Mouse (Mus musculus): ENCODE measurements around the gene Fam214a.

Gene Fam214a

GRCm38 (mm10) chr9:74952106-74952505, 578 bp upstream of the Fam214a start:
- no peak for DNase-seq (ENCODE audit: low read depth)

GRCm38 (mm10) chr9:74953265-74953958, 728 bp downstream of the Fam214a start:
- peak; percentile 53 for DNase-seq (ENCODE audit: low read depth)

GRCm38 (mm10) chr9:74953959-74954279, 1.2 kb downstream of the Fam214a start:
- DNase-seq (ENCODE audit: low read depth), result no peak

GRCm38 (mm10) chr9:74954387-74954786, 1.7 kb downstream of the Fam214a start:
- DNase-seq (ENCODE audit: low read depth), result no peak

GRCm38 (mm10) chr9:74960630-74961029, 7.9 kb downstream of the Fam214a start:
- DNase-seq (ENCODE audit: low read depth), result no peak

- no peak for DNase-seq (ENCODE audit: low read depth)
Measured at GRCm38 (mm10) chr9:74961073-74961575, 8.4 kb downstream of the Fam214a start.

GRCm38 (mm10) chr9:74963953-74964352, 11.3 kb downstream of the Fam214a start:
- no peak for DNase-seq (ENCODE audit: low read depth)

- DNase-seq (ENCODE audit: low read depth), result no peak
Measured at GRCm38 (mm10) chr9:74964866-74965384, 12.2 kb downstream of the Fam214a start.

GRCm38 (mm10) chr9:74966200-74966599, 13.5 kb downstream of the Fam214a start:
- DNase-seq (ENCODE audit: low read depth), result no peak

- DNase-seq (ENCODE audit: low read depth), result no peak
Measured at GRCm38 (mm10) chr9:74968647-74969428, 16.2 kb downstream of the Fam214a start.

GRCm38 (mm10) chr9:74970591-74970990, 17.9 kb downstream of the Fam214a start:
- no peak for DNase-seq (ENCODE audit: low read depth)

- DNase-seq (ENCODE audit: low read depth), result no peak
Measured at GRCm38 (mm10) chr9:74971191-74971976, 18.7 kb downstream of the Fam214a start.

GRCm38 (mm10) chr9:74972736-74973135, 20.1 kb downstream of the Fam214a start:
- DNase-seq (ENCODE audit: low read depth), result no peak

- DNase-seq (ENCODE audit: low read depth), result no peak
Measured at GRCm38 (mm10) chr9:74973154-74973553, 20.5 kb downstream of the Fam214a start.

GRCm38 (mm10) chr9:74974758-74975157, 22.1 kb downstream of the Fam214a start:
- no peak for DNase-seq (ENCODE audit: low read depth)

GRCm38 (mm10) chr9:74975416-74975815, 22.7 kb downstream of the Fam214a start:
- no peak for DNase-seq (ENCODE audit: low read depth)

- DNase-seq (ENCODE audit: low read depth), result peak; percentile 47
Measured at GRCm38 (mm10) chr9:74975911-74976563, 23.4 kb downstream of the Fam214a start.

GRCm38 (mm10) chr9:74977251-74977650, 24.6 kb downstream of the Fam214a start:
- DNase-seq (ENCODE audit: low read depth), result no peak

- no peak for DNase-seq (ENCODE audit: low read depth)
Measured at GRCm38 (mm10) chr9:74977962-74978361, 25.3 kb downstream of the Fam214a start.

- DNase-seq (ENCODE audit: low read depth), result no peak
Measured at GRCm38 (mm10) chr9:74978868-74979267, 26.2 kb downstream of the Fam214a start.

- no peak for DNase-seq (ENCODE audit: low read depth)
Measured at GRCm38 (mm10) chr9:74979371-74979770, 26.7 kb downstream of the Fam214a start.

- no peak for DNase-seq (ENCODE audit: low read depth)
Measured at GRCm38 (mm10) chr9:74979866-74980265, 27.2 kb downstream of the Fam214a start.
